Mouse (Mus musculus): ENCODE measurements around the gene Acap1.

The Acap1 gene

DNA sequence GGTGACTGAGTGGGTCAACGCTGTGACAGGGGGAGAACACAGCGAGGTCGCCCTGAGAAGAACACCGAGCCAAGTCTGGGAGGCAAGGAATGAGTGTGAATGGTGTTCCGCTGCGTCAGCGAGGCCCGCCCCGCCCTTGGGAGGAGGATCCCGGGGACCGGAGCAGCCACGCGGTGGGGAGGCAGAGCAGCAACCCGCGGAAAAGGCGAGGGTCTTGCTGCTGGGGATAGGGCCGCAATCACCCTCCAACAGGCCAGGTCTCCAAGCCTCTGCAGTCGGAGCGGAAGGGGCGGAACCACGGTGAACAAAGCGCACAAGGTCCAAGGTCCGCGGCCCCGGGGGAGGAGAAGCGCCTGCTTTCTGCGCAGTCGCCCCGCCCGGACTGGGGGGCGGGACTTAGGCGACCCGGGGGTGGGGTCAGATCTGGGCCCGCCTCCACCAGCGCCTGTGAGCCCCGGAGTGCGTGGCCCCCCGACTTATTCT lies 49.1 kb downstream of the Acap1 start, which contains the start of gene Plscr3:
Gene Plscr3 (plus strand): TSS at position 179 of the 483 bp plus-strand sequence.
- peak; percentile 94 to 98 for DNase-seq (ENCODE audit: inconsistent age in 2 of 2, low spot score in 1 of 2)

DNA sequence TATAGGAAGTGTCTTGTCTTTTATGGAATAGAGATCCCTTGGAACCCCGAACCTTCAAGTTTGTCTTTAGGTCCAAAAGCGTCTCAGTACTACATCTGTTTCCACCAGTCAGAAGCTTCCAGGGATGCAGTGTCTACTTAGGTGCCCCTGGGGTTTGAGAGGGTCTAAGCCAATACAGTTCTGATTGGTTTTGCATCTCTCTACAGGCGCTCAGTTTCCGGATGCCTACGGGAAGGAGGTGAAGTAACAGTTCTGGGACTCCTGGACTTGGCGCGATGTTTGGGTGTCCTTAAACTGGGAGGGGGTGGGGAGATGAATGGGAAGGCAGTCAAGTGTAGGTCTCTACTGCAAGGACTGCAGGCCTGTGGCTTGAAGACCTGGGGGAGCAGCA lies 56.6 kb downstream of the Acap1 start:
- no peak for DNase-seq (ENCODE audit: inconsistent age in 2 of 2, low spot score in 1 of 2)

DNA sequence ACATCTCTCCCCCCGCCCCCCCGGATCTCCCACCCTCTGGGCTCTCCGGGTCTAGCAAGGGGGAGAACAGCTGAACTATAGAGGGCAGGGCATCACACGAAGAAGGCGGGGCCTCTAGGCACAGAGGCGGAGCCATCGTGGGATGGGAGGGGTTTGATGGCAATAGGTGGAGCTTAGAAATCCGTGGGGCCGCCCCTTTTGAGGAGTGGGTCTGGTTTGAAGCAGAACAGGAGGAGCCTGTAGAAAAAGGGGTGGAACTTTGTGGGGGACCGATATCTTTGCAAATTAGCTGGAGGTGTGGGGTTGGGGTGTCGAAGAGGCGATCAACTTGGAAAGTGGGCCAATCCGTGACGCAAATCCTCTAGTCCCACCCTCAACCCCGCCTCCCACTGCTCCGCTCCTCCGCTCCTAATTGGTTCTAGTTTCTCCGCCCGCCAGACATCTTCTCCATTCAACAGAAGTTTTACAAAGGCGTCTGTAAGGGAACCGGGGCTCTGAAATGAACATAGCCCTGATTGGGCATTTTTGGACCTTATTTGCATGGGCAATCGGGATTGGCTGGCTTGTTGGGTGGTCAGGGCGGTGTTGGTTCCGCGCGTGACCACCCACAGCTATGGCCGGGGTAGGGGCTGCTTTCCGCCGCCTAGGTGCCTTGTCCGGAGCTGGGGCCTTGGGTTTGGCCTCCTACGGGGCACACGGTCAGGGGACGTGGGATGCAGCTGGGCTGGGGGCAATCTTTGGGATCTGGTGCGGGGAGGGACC lies 57.2 kb downstream of the Acap1 start, which contains the start of gene Tmem256:
Gene Tmem256 (plus strand): TSS at position 563 of the 762 bp plus-strand sequence.
- DNase-seq (ENCODE audit: inconsistent age in 2 of 2, low spot score in 1 of 2): peak; percentile 97 to 99

DNA sequence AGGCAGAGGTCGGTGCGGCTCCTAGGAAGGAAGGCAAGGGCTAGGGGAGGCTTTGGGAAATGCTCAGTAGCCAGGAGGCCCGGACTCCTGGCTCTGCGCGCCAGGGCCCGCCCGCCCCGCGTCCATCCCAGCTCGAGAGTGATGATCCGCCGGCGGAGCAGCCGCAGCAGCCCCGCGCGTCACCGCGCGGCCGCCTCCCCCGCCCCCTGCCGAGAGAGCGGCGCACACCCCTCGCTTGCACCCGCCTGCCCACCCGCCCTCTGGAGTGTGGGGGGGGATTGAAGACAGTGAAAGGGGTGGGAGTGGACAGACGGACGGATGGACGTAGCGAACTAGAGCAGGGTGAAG lies 57.8 kb downstream of the Acap1 start, which contains the start of gene Nlgn2:
Gene Nlgn2 (minus strand): TSS at position 181 of the 348 bp plus-strand sequence.
- no peak for DNase-seq (ENCODE audit: inconsistent age in 2 of 2, low spot score in 1 of 2)

DNA sequence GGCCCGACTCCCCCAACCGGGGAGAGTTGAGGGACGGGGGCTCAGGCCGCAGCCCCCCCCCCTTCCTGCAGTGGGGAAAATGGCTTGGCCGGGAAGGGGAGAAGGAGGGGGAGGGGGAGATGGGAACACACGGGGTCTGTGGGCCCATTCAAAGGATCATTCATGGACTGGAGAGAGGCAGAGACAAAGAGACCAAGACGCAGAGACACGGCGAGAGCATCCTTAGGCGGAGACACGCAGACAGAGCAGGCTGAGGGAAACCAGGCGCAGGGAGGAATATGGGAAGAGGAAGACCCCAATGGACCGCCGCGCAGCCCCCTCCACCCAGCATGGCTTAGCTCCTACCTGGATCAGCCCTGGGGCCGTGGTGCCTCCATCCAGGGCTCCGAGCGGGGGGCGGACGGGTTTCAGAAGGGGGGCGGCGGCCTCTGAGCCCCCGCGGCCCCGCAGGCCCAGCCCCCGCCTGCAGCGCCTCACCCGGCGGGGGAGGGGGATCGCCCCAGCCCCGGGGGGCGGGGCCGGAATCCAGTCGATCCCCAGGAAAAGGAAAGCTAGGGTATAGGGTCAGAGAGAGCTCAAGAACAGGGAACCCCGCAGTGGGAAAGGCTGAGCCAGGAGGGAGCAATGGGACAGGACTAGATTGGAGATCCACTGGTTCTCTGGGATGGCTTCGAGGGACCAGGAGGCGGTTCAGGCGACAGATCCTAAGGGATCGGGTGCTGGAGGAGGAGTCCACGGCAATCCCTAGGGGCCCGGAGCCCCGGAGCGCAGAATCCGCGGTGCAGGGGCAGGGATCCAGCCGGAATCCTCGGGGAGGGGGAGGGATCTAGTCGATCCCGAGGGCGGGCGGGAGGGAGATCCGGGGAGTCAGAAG lies 58.4 kb downstream of the Acap1 start:
- DNase-seq (ENCODE audit: inconsistent age in 2 of 2, low spot score in 1 of 2): peak; percentile 65 to 83

DNA sequence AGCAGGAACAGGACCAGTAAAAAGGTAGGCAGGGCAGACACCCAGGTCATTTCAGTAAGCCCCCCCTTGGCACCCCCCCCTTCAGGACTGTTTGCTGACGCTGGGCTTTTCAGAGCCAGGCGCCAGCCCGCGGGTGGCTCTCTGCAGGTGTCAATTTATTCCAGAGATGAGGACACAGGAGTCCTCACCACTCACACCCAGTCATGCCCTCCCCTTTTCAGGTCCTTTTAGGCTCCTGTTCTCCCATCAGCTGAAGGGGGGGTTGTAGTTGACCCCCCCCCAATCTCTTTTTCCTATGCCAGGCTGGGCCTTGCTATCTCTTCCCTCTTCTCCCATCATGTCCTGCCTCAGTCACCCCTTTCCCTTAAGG lies 59.4 kb downstream of the Acap1 start:
- DNase-seq (ENCODE audit: inconsistent age in 2 of 2, low spot score in 1 of 2): no peak

DNA sequence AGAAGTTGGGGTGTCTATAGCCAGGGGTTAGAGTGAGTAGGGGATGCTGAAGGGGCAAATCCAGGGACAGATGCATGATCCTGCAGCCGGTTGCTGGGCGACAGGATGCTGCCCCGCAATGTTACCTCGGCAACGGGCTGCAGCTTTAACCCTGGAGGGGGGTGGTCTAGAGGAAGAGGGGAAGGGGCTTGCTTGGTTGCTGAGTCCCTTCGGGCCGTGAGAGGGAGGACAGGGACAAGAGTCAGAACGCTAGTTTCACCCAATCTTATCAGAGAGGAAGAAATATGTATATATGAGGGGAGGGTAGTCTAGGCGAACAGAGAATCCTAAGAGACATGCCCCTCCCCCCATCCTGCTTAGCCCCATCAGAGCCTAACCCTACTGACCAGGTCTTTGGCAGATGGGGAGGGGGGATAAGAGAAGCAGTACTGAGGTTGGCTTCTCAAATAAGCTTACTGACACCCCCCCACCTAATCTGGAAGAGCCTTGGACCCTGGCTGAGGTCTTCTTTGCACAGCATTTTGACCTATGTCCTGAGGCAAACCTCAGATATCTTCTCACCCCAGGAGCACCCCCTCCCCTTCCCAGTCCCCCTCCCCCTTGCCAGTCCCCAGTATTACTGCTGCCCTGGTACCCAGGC lies 59.9 kb downstream of the Acap1 start:
- DNase-seq (ENCODE audit: inconsistent age in 2 of 2, low spot score in 1 of 2): no peak

DNA sequence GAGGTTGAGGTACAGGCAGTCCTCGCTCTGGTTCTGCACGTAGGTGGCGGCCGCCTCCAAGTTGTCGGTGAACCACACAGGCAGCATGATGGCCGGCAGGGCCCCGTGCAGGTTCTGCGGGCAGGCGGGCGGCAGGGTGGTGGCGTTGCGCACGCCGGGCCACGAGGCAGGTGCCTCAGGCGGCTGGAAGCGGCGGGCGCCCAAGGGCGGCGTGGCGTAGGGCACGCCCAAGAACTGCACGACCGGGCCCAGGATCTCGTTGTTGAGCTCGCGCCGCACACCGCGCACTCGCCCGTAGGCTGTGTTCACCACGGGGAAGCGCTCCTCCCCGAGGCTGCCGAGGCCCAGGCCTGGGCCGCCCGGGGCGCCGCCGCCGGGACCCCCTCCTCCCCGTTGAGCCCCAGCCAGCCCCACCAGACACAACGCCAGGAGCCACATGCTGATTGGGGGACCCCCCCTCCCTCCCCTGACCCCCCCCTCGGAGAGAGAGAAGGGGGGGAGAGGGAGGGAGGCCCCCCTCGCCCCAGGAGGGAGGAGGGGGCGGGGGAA lies 61.3 kb downstream of the Acap1 start:
- peak; percentile 52 to 69 for DNase-seq (ENCODE audit: inconsistent age in 2 of 2, low spot score in 1 of 2)

DNA sequence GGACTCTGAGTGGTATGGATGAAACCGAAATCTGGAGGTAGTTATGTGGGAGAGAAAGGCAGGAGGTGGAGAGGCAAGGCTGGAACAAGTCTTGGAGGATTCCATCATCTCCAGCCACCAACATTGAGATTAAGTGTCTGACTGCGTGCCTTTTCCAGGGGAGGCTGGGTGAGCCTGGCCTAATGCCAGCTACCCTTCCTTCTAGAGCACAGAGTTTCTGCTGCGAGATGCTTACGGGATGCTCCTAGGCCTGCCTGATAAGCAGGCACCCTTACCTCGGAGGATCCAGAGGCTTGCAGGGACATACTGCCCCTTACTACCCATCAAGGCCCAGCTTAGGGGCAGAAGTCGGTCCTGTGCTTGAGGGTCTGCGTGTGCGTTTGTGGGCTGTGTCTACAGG lies 61.8 kb downstream of the Acap1 start:
- DNase-seq (ENCODE audit: inconsistent age in 2 of 2, low spot score in 1 of 2): no peak

All from adrenal gland, adult (tissue).